Mouse (Mus musculus): ENCODE measurements around the gene Mzf1. TPM values are rescaled to one million over a fixed set of nuclear protein-coding genes. Genes with fewer than 3 reads are reported as not detected.
A peak's percentile ranks its signal among the peaks of the same experiment; 100 is the strongest.

Gene Mzf1
- polyA plus RNA-seq, 1 experiment from 2014 or later, result 3.8 TPM

DNA sequence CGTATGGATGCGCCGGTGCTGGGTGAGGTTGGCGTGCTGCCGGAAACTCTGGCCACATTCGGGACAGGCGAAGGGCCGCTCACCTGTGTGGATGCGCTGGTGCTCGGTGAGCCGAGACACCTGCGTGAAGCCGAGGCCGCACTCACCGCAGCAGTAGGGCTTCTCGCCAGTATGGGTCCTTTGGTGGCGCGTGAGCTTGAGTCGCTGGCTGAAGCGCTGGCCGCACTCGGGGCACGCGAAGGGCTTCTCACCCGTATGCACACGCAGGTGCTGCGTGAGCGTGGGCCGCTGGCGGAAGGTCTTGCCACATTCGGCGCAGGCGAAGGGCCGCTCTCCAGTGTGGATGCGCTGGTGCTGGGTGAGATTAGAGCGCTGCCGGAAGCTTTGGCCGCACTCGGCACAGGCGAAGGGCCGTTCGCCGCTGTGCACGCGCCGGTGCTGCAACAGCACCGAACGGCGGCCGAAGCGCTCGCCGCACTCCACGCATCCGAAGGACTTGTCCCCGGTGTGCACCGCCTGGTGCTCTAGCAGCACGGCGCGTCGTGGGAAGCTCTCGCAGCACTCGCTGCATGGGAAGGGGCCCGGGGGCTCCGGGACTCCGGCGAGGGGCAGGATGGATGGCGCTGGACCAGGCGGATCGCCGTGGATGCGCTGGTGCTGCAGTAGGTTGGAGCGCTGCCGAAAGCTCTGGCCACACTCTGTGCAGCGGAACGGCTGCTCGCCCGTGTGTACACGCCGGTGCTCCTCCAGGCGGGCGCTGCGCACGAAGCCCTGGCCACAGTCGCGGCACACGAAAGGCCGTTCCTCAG is 10.9 kb downstream of the Mzf1 start:
- no peak overlapping the region for H3K27ac ChIP-seq
- H3K4me2 ChIP-seq, result peak overlapping the region; percentile 94
- WGBS, result 6% methylated on average over 88 of the region's 88 CpGs
- peak; percentile 22; the same call in 1 of the 2 replicates for ATAC-seq (ENCODE audit: insufficient number of reproducible peaks, insufficient read depth, low FRiP score, low TSS enrichment, low read depth)
- peaks cover 20% of the 10 kb centered on the region for H3K4me1 ChIP-seq (replicated peaks)
- peaks cover 13% of the 10 kb centered on the region for H3K9me3 ChIP-seq
- H3K9ac ChIP-seq (replicated peaks), result peak overlapping the region; percentile 78
- H3K36me3 ChIP-seq, result no peaks in the 10 kb centered on the region
- peak overlapping the region; percentile 52 for H3K4me3 ChIP-seq (replicated peaks)
- H3K27me3 ChIP-seq, result peaks cover 55% of the 10 kb centered on the region

DNA sequence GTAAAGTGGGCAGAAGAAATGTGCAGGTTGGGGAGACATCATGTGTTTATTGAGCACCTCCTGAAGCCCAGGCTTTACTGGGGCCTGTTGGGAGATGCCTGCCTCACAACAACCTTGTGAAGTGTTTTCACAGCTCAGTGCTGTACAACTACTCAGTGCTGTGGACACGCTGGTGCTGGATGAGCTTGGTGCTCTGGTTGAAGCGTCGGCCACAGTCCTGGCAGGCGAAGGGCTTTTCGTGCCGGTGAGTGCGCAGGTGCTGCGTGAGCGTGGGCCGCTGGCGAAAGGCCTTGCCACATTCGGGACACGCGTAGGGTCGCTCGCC is 11.5 kb downstream of the Mzf1 start:
- peak overlapping the region; percentile 78; the same call in 1 of the 2 replicates for H3K9ac ChIP-seq (replicated peaks)
- ATAC-seq (ENCODE audit: insufficient number of reproducible peaks, insufficient read depth, low FRiP score, low TSS enrichment, low read depth), result no peak
- peak overlapping the region; percentile 94 for H3K4me2 ChIP-seq
- H3K27me3 ChIP-seq, result peaks cover 55% of the 10 kb centered on the region
- peak overlapping the region; percentile 52 for H3K4me3 ChIP-seq (replicated peaks)
- 42% methylated on average over 16 of the region's 16 CpGs for WGBS
- no peak overlapping the region for H3K27ac ChIP-seq
- peaks cover 13% of the 10 kb centered on the region for H3K9me3 ChIP-seq
- H3K36me3 ChIP-seq, result no peaks in the 10 kb centered on the region
- peaks cover 21% of the 10 kb centered on the region for H3K4me1 ChIP-seq (replicated peaks)

DNA sequence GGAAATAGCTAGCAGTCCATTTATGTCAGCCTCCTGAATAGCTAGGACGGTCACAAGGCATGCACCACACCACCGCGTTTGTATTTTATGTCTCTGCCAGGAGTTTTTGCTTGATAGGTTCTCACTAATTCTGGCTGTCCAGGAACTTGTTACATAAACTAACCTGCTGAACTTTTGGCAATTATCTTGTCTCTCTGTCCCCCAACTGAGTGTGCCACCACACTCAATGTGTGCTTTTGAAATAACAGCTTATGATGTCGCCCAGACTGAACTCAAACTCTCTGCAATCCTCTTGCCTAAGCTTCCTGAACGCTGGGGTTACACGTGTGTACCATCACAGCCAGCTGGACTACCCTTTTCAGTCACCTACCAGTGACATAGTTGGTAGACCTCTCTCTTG is 12.1 kb downstream of the Mzf1 start:
- Histone ChIP-seq H3K27me3 (peaks cover 55% of the 10 kb centered on the region), H3K27ac (no peak overlapping the region), H3K36me3 (no peaks in the 10 kb centered on the region), H3K4me1 (replicated peaks) (peaks cover 21% of the 10 kb centered on the region), H3K4me2 (no peak overlapping the region), H3K4me3 (replicated peaks) (no peak overlapping the region), H3K9me3 (peaks cover 13% of the 10 kb centered on the region), H3K9ac (replicated peaks) (no peak overlapping the region)
- no peak for ATAC-seq (ENCODE audit: insufficient number of reproducible peaks, insufficient read depth, low FRiP score, low TSS enrichment, low read depth)
- WGBS, result 76% methylated on average over 6 of the region's 6 CpGs

DNA sequence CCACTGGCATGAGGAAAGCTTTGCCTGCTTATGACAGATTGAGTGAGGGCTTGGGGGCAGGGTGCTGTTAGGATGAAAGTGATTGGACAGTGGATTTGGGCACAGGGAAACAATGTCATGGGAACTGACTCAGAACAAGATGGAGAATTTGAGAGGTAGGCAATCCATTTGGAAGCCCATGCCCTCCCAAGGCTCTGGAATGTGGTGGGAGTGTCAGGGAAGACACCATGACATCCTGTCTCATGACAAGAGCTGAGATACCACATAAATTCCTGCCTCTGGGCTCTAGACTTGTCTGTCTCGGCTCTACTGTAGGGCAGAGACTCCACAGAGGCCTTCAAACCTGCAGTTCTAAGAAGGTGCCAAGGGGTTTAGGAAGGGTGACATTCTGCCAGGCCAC is 13.3 kb downstream of the Mzf1 start:
- H3K4me1 ChIP-seq (replicated peaks), result peaks cover 28% of the 10 kb centered on the region
- H3K36me3 ChIP-seq, result peaks cover 1% of the 10 kb centered on the region; the same call in 1 of the 2 replicates
- no peak overlapping the region for H3K4me3 ChIP-seq (replicated peaks)
- H3K27ac ChIP-seq, result no peak overlapping the region
- peaks cover 55% of the 10 kb centered on the region for H3K27me3 ChIP-seq
- no peak overlapping the region for H3K4me2 ChIP-seq
- H3K9me3 ChIP-seq, result peaks cover 13% of the 10 kb centered on the region
- H3K9ac ChIP-seq (replicated peaks), result no peak overlapping the region
- ATAC-seq (ENCODE audit: insufficient number of reproducible peaks, insufficient read depth, low FRiP score, low TSS enrichment, low read depth), result no peak
- WGBS, result 69% methylated on average over 1 of the region's 1 CpGs

DNA sequence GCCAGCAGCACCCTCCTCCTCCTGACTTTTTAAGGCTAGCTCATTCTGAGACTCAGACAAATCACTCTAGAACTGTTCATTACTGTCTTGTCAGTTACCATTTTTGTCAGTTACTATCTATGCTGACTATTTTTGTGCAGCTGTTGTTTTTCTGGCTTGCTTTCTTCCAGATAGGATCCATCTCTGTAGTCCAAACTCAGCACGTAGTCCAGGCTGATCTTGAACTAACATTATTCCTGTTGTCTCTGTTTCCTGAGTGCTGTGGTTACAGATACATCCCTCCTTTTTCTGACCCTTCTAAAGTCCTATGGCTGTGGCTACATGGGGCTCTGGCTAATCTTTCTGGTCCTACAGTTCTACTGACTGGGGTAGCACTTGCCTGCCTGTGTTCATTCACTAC is 15.4 kb downstream of the Mzf1 start:
- H3K36me3 ChIP-seq, result peaks cover 14% of the 10 kb centered on the region
- H3K27me3 ChIP-seq, result peaks cover 39% of the 10 kb centered on the region
- H3K4me2 ChIP-seq, result peak overlapping the region; percentile 92
- peak overlapping the region; percentile 95 for H3K9ac ChIP-seq (replicated peaks)
- H3K4me3 ChIP-seq (replicated peaks), result peak overlapping the region; percentile 73
- WGBS, result 98% methylated on average over 1 of the region's 1 CpGs
- no peak overlapping the region for H3K27ac ChIP-seq
- H3K9me3 ChIP-seq, result peaks cover 13% of the 10 kb centered on the region
- peaks cover 36% of the 10 kb centered on the region for H3K4me1 ChIP-seq (replicated peaks)
- ATAC-seq (ENCODE audit: insufficient number of reproducible peaks, insufficient read depth, low FRiP score, low TSS enrichment, low read depth), result no peak

DNA sequence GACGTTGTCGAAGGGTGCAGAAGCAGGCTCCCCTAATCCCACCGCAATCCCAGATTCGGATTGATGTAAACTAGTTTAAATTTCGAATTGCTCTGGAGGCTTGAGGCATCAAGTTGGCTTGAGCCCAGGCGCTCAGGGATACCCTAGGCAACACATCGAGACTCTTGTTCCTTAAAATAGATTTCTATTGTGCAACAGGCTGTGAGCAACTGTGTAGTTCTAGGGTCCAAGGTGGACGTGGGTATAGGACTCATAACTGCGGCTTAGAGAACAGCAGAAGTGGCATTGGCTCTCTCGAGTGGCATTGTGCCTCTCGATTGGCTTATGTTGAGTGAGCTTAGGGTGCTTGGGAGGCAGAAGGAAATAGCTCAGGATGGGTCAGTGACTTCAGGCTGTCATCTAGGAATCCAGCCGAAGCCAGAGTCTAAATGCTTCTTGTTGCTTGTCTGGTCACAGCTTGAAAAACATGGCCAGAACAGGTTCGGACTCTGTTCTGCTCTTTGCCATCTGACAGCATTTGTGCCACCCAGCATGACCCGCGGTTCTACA is 15.9 kb downstream of the Mzf1 start:
- ATAC-seq (ENCODE audit: insufficient number of reproducible peaks, insufficient read depth, low FRiP score, low TSS enrichment, low read depth), result no peak
- 31% methylated on average over 15 of the region's 15 CpGs for WGBS
- peaks cover 10% of the 10 kb centered on the region for H3K9me3 ChIP-seq

DNA sequence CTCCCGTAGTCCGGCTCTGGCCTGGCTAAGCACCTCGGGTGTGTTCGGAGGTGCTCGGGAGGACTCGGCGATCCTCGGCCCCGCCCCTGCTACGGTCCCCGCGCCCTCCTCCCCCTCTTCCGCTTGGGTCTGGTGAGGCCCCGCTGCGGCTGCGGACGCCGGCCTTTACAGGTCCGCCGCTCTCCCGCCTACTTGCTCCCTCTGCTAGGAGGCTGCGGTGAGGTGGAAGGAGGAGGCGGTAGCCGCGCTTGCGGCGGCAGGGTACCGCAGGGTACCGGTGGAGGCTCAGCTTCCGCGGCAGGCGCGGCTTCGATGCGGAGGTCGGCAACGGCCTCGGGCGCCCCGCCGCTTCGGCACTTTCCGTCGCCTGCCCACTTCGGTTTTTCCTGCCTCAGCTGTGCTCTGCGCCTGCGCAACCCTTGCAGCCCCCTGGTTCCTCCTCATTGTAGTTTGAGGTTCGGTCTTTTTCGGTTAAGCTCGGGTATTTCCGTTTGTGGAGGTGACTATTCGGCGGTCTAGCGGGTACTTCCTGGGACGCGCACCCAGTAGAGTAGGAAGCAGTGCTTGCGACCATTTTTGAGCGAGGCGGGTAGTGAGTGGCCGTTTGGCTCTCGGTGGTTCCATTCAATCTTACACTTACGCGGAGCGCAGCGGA is 16.5 kb downstream of the Mzf1 start, which contains the start of gene Ube2m:
Gene Ube2m, minus strand, starts transcription at position 375 of the 655 bp plus-strand sequence.
- peak; percentile 89 for ATAC-seq (ENCODE audit: insufficient number of reproducible peaks, insufficient read depth, low FRiP score, low TSS enrichment, low read depth)
- under 1% methylated on average over 65 of the region's 65 CpGs for WGBS

More for the DNA sequence above, 15.9 kb downstream of the Mzf1 start:
- Histone ChIP-seq H3K4me3 (replicated peaks) (peak overlapping the region; percentile 73), H3K27me3 (peaks cover 34% of the 10 kb centered on the region), H3K36me3 (peaks cover 14% of the 10 kb centered on the region), H3K4me2 (peak overlapping the region; percentile 92), H3K4me1 (replicated peaks) (peaks cover 37% of the 10 kb centered on the region), H3K27ac (peak overlapping the region; percentile 100), H3K9ac (replicated peaks) (peak overlapping the region; percentile 95)

DNA sequence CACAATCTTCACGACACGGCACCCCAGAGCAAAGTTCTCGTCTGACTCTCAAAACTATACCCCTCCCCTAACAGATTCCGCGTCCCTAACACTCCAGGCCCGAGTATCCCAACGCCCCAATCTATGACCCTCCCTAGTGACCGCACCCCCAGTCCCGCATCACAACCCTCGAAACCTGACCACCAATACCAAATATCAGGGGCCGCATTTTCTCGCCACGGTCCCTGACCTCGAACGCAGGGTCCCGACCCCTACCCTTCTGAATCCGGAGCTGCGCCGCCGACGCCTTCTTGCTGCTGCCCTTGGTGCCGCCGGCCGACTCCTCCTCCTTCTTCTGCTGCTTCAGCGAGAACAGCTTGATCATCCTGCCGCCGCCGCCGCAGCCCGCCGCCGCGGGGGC is 17.2 kb downstream of the Mzf1 start:
- peak overlapping the region; percentile 100 for H3K27ac ChIP-seq
- H3K27me3 ChIP-seq, result peaks cover 20% of the 10 kb centered on the region
- WGBS, result 0% methylated on average over 31 of the region's 33 CpGs

More for the DNA sequence above, 16.5 kb downstream of the Mzf1 start, which contains the start of gene Ube2m:
- Histone ChIP-seq H3K4me1 (replicated peaks) (peaks cover 35% of the 10 kb centered on the region), H3K9me3 (peaks cover 4% of the 10 kb centered on the region), H3K4me3 (replicated peaks) (peak within 1 kb of the TSS; percentile 73), H3K4me2 (peak within 1 kb of the TSS; percentile 92), H3K27ac (peak within 1 kb of the TSS; percentile 100), H3K36me3 (peaks cover 20% of the 10 kb centered on the region), H3K9ac (replicated peaks) (peak within 1 kb of the TSS; percentile 95), H3K27me3 (peaks cover 27% of the 10 kb centered on the region)

DNA sequence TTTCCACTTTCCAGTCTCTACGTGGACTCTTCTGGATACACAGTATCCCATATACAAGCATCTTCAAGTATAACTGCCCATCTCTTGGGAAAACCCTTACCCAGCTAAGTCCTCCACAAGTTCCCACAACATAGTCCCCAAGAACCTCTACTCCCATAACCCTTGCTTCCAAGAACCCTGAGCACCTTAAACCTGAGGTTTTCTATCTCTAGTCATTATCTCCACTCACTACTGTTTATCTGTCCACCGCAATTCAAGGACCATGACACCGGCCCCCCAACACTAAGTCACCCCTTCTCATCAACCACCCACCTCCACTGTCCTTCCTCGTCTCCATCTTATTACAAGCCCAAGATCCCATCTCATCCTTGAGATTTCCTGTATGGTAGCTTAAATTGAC is 17.8 kb downstream of the Mzf1 start:
- Histone ChIP-seq H3K4me1 (replicated peaks) (peaks cover 35% of the 10 kb centered on the region), H3K4me2 (peak overlapping the region; percentile 92), H3K27me3 (peaks cover 15% of the 10 kb centered on the region), H3K9me3 (no peaks in the 10 kb centered on the region), H3K4me3 (replicated peaks) (peak overlapping the region; percentile 73), H3K9ac (replicated peaks) (peak overlapping the region; percentile 95), H3K27ac (no peak overlapping the region), H3K36me3 (peaks cover 32% of the 10 kb centered on the region)
- WGBS, result 40% methylated on average over 4 of the region's 4 CpGs
- no peak for ATAC-seq (ENCODE audit: insufficient number of reproducible peaks, insufficient read depth, low FRiP score, low TSS enrichment, low read depth)

More for the DNA sequence above, 17.2 kb downstream of the Mzf1 start:
- peak overlapping the region; percentile 92 for H3K4me2 ChIP-seq
- peak overlapping the region; percentile 73 for H3K4me3 ChIP-seq (replicated peaks)
- H3K9ac ChIP-seq (replicated peaks), result peak overlapping the region; percentile 95
- ATAC-seq (ENCODE audit: insufficient number of reproducible peaks, insufficient read depth, low FRiP score, low TSS enrichment, low read depth), result no peak
- H3K36me3 ChIP-seq, result peaks cover 26% of the 10 kb centered on the region
- H3K9me3 ChIP-seq, result no peaks in the 10 kb centered on the region
- H3K4me1 ChIP-seq (replicated peaks), result peaks cover 35% of the 10 kb centered on the region

DNA sequence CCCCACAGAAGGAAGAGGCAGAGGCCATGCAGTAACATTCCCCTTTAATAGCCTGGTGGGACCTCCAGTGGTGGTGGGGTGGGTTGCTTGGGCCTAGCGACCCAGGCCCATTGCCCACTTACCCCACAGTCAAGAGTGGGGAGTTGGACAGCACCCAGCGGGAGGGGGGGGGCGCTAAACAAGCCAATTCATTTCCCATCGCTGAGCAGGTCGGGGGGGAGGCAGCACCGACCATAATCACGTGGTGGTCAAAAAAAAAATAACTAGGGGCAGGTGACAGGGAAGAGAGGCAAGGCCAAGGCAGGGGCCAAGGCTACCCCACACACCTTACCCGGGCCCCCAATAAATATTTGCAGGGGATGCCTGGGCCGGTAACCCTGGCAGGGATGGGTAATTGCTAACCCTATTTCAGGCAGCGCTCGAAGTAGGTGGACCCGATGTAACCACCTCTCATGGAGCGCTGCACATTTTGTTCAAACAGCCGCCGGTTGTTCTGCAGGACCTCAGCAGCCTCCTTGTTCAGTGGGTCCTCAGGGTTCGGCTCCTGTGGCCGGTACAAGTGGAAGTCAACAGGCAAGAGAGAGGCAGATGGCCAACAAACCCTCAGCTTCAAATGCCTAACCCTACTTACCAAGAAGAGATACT is 19.2 kb downstream of the Mzf1 start:
- Histone ChIP-seq H3K27ac (peak overlapping the region; percentile 89; the same call in 1 of the 2 replicates), H3K27me3 (peaks cover under 1% of the 10 kb centered on the region; the same call in 1 of the 2 replicates), H3K4me2 (peak overlapping the region; percentile 84), H3K4me1 (replicated peaks) (peaks cover 35% of the 10 kb centered on the region), H3K9ac (replicated peaks) (0 out of 2 replicates have a peak overlapping the region, but pooled peaks have one; percentile 23), H3K4me3 (replicated peaks) (peak overlapping the region; percentile 53), H3K36me3 (peaks cover 47% of the 10 kb centered on the region), H3K9me3 (no peaks in the 10 kb centered on the region)
- 0 out of 2 replicates have a peak, but pooled peaks have one; percentile 1 for ATAC-seq (ENCODE audit: insufficient number of reproducible peaks, insufficient read depth, low FRiP score, low TSS enrichment, low read depth)
- WGBS, result 89% methylated on average over 17 of the region's 17 CpGs
